Mouse (Mus musculus) liver, adult 2 months (tissue): ENCODE measurements around the gene Iffo2.

Experiments
- CTCF ChIP-seq: fragments of 200-500 bp; IDR thresholded peaks from 2 replicates; pipeline ENCODE4 v1.5.1; 2011; ENCODE audit warnings: low read depth, low read length, control low read depth
- POLR2A ChIP-seq: fragments of 200-500 bp; IDR thresholded peaks from 2 replicates; pipeline ENCODE4 v1.6.1; 2011; ENCODE audit warnings: low read length, control low read depth; ENCODE audit not compliant: insufficient read depth; ENCODE audit errors: extremely low read depth

DNA sequence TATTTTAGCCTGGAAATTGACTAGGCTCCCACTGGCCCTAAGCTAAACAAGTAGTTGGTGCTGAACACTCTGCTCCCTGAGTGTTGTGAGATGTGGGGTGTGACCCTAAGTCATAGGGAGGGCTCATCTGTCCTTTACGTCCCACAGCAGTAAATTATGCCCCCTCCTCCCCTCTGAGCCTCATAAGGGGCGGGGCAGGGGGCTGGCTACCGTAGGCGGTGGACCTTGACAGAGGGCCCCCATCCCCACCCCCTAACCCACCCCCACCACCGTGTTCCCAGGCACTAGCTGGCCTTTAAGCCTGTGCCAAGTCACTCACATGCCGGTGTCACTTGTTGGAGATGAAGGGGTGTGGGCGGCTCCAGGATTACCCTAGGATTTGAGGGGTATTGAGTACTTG is 45.9 kb upstream of the Iffo2 start:
- TF ChIP-seq CTCF (no peak), POLR2A (no peak)
